Mouse (Mus musculus) ES-E14 (cell line): Measurements from ENCODE around the gene Chrm2. TPM values are rescaled to one million over a fixed set of nuclear protein-coding genes. Genes with fewer than 3 reads are reported as not detected.

ENCODE experiments used
- DNase-seq: peaks from one replicate; pipeline ENCODE4 v3.0.0-alpha.2; 2013; ENCODE audit warnings: low read depth, low spot score
- H3K27ac ChIP-seq: 2 replicates; pipeline ENCODE4 v1.5.1; 2012; ENCODE audit warnings: low read depth, mild to moderate bottlenecking, low read length, moderate library complexity, mixed read lengths; ENCODE audit not compliant: poor library complexity, insufficient read depth, severe bottlenecking
- H3K36me3 ChIP-seq: 2 replicates; pipeline ENCODE4 v1.6.1; 2012; ENCODE audit warnings: mild to moderate bottlenecking, low read length, moderate library complexity, mixed read lengths; ENCODE audit not compliant: control insufficient read depth, poor library complexity, insufficient read depth, severe bottlenecking
- H3K4me1 ChIP-seq, 2 experiments: fragments of 150-350 bp in 1 of 2; sonication (generic) in 1 of 2; 2 replicates each; pipeline ENCODE4 v1.6.1; 2012; ENCODE audit warnings: low read length in 2 of 2, mild to moderate bottlenecking in 1 of 2, mixed read lengths in 1 of 2; ENCODE audit not compliant: control insufficient read depth in 2 of 2, insufficient read depth in 2 of 2, poor library complexity in 1 of 2
- H3K4me3 ChIP-seq, 2 experiments: fragments of 150-350 bp in 1 of 2; sonication (generic) in 1 of 2; 2 replicates each; pipeline ENCODE4 v1.5.1; 2012; ENCODE audit warnings: low read length in 2 of 2, low read depth in 1 of 2, mild to moderate bottlenecking in 1 of 2, mixed read lengths in 1 of 2; ENCODE audit not compliant: insufficient read depth in 1 of 2, poor library complexity in 1 of 2, severe bottlenecking in 1 of 2
- H3K9ac ChIP-seq: 2 replicates; pipeline ENCODE4 v1.6.1; 2012; ENCODE audit warnings: low read depth, mild to moderate bottlenecking, low read length, mixed read lengths; ENCODE audit not compliant: poor library complexity, insufficient read depth, severe bottlenecking
- H3K9me3 ChIP-seq: fragments of 150-350 bp; sonication (generic); 2 replicates; pipeline ENCODE4 v1.6.1; 2012; ENCODE audit warnings: low read depth, mild to moderate bottlenecking, low read length; ENCODE audit not compliant: control insufficient read depth, insufficient read depth
- CHD2 ChIP-seq: IDR thresholded peaks from 2 replicates; pipeline ENCODE4 v1.6.1; 2014; ENCODE audit warnings: mild to moderate bottlenecking, low read depth, low read length, inconsistent platforms
- HCFC1 ChIP-seq: IDR thresholded peaks from 2 replicates; pipeline ENCODE4 v1.6.1; 2012; ENCODE audit warnings: low read length, inconsistent platforms, borderline replicate concordance; ENCODE audit not compliant: insufficient read depth
- MAFK ChIP-seq: IDR thresholded peaks from 2 replicates; pipeline ENCODE4 v1.6.1; 2014; ENCODE audit warnings: mild to moderate bottlenecking, low read depth, low read length, inconsistent platforms; ENCODE audit not compliant: insufficient read depth
- ZC3H11A ChIP-seq: IDR thresholded peaks from 2 replicates; pipeline ENCODE4 v1.6.1; 2012; ENCODE audit warnings: low read depth, mild to moderate bottlenecking, inconsistent platforms, low read length, borderline replicate concordance
- ZNF384 ChIP-seq: IDR thresholded peaks from 2 replicates; pipeline ENCODE4 v1.6.1; 2012; ENCODE audit warnings: low read depth, low read length, inconsistent platforms
- in situ Hi-C, 2 experiments: fragments of 600-800 bp; cut with MboI; formaldehyde crosslinking; loops; one replicate each; pipeline ENCODE4 v1.15.1; 2025; ENCODE audit warnings: low sequenced_read_pairs in 2 of 2, inconsistent platforms in 1 of 2; ENCODE audit not compliant: unreplicated experiment in 2 of 2
- total RNA-seq: library from RNA; depleted of rRNA; stranded (reverse); fragments of 300-350 nt; gene quantifications from 2 replicates; pipeline ENCODE4 v1.2.3, GENCODE M21; 2012

Chrm2 gene
- total RNA-seq, 1 experiment, result not detected

- H3K9ac ChIP-seq, result no peak overlapping the region
- in situ Hi-C loops, result no loop called here
Observed at GRCm38 (mm10) chr6:36451480-36451879, 63.6 kb downstream of the Chrm2 start.

DNA sequence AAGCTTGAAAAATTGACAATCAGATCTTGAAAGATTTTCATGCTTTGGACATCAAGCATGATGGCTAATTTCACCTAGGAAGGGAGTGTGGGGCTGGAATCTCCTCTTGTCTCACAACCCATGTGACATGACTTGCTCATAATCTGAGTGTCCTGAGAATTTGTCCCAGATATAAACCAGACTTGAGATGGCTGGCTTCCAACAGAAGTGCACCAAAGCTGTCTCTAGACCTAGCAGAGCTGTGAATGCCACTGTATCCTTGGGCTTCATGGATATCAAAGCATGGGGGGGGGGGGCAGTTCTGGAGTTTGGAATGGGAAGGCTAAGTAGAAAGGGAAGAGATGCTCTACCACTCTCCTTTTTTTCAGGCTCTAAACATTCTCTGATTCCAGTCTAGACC, 67.2 kb downstream of the Chrm2 start:
- Histone ChIP-seq H3K27ac (no peak overlapping the region), H3K9me3 (no peaks in the 10 kb centered on the region), H3K36me3 (no peaks in the 10 kb centered on the region), H3K4me1 (no peaks in the 10 kb centered on the region), H3K4me3 (no peak overlapping the region), H3K9ac (no peak overlapping the region)
- no peak for DNase-seq
- in situ Hi-C loops, result no loop called here
- no peak for TF ChIP-seq HCFC1
- TF ChIP-seq ZC3H11A, result no peak
- TF ChIP-seq CHD2, result no peak
- no peak for TF ChIP-seq MAFK
- no peak for TF ChIP-seq ZNF384

More at GRCm38 (mm10) chr6:36451480-36451879, 63.6 kb downstream of the Chrm2 start:
- Histone ChIP-seq H3K4me1 (no peaks in the 10 kb centered on the region), H3K4me3 (no peak overlapping the region), H3K36me3 (no peaks in the 10 kb centered on the region), H3K9me3 (no peaks in the 10 kb centered on the region), H3K27ac (no peak overlapping the region)
- no peak for TF ChIP-seq HCFC1
- TF ChIP-seq ZC3H11A, result no peak
- no peak for TF ChIP-seq MAFK
- TF ChIP-seq CHD2, result no peak
- no peak for TF ChIP-seq ZNF384
- DNase-seq, result no peak

GRCm38 (mm10) chr6:36457015-36457414, 69.1 kb downstream of the Chrm2 start:
- Histone ChIP-seq H3K27ac (no peak overlapping the region), H3K4me1 (no peaks in the 10 kb centered on the region), H3K4me3 (no peak overlapping the region), H3K9ac (no peak overlapping the region), H3K36me3 (no peaks in the 10 kb centered on the region), H3K9me3 (no peaks in the 10 kb centered on the region)
- in situ Hi-C loops, result no loop called here
- no peak for DNase-seq
- TF ChIP-seq ZNF384, result no peak
- no peak for TF ChIP-seq CHD2
- no peak for TF ChIP-seq HCFC1
- no peak for TF ChIP-seq ZC3H11A
- TF ChIP-seq MAFK, result no peak

GRCm38 (mm10) chr6:36464008-36464407, 76.1 kb downstream of the Chrm2 start:
- no peaks in the 10 kb centered on the region for H3K36me3 ChIP-seq
- no peaks in the 10 kb centered on the region for H3K9me3 ChIP-seq
- H3K9ac ChIP-seq, result no peak overlapping the region
- no peak overlapping the region for H3K27ac ChIP-seq
- no peaks in the 10 kb centered on the region for H3K4me1 ChIP-seq
- in situ Hi-C loops, result no loop called here
- no peak for DNase-seq
- H3K4me3 ChIP-seq, result no peak overlapping the region
- no peak for TF ChIP-seq HCFC1
- no peak for TF ChIP-seq MAFK
- no peak for TF ChIP-seq ZNF384
- no peak for TF ChIP-seq CHD2
- no peak for TF ChIP-seq ZC3H11A

- in situ Hi-C loops, result no loop called here
- Histone ChIP-seq H3K9me3 (no peaks in the 10 kb centered on the region), H3K9ac (no peak overlapping the region), H3K36me3 (no peaks in the 10 kb centered on the region), H3K27ac (no peak overlapping the region), H3K4me3 (no peak overlapping the region), H3K4me1 (no peaks in the 10 kb centered on the region)
- TF ChIP-seq CHD2, result no peak
- TF ChIP-seq MAFK, result no peak
- TF ChIP-seq ZNF384, result no peak
- TF ChIP-seq ZC3H11A, result no peak
- TF ChIP-seq HCFC1, result no peak
- no peak for DNase-seq
Observed at GRCm38 (mm10) chr6:36484132-36484665, 96.3 kb downstream of the Chrm2 start.
